Mouse (Mus musculus): ENCODE measurements around the gene Adgrd1. TPM values are rescaled to one million over a fixed set of nuclear protein-coding genes. Genes with fewer than 3 reads are reported as not detected.

Adgrd1 gene
- polyA plus RNA-seq, 1 experiment from 2014 or later: not detected

- H3K27ac ChIP-seq (replicated peaks; ENCODE audit: low read depth, low read length): no peak overlapping the region
- no peak overlapping the region for H3K4me3 ChIP-seq (ENCODE audit: low read depth, low read length)
- no peaks in the 10 kb centered on the region for H3K36me3 ChIP-seq (ENCODE audit: control insufficient read depth, insufficient read depth, low read length)
- no peak for ATAC-seq (ENCODE audit: insufficient number of reproducible peaks, low FRiP score, low TSS enrichment, low read depth)
- H3K9ac ChIP-seq (ENCODE audit: low read length): no peak overlapping the region
- no peak overlapping the region for H3K4me2 ChIP-seq (ENCODE audit: low read depth, severe bottlenecking)
- no peaks in the 10 kb centered on the region for H3K4me1 ChIP-seq (ENCODE audit: control insufficient read depth, insufficient read depth, low read length)
- 70% methylated on average over 4 of the region's 4 CpGs for WGBS
- no peaks in the 10 kb centered on the region for H3K27me3 ChIP-seq (ENCODE audit: control insufficient read depth, insufficient read depth, low read length)
- H3K9me3 ChIP-seq (ENCODE audit: control insufficient read depth, low read length): no peaks in the 10 kb centered on the region
- DNase-seq (ENCODE audit: low spot score): no peak
These were observed 112.3 kb downstream of the Adgrd1 start for GRCm38 (mm10) chr5:129208845-129209244.

GRCm38 (mm10) chr5:129211385-129212031 lies 115.0 kb downstream of the Adgrd1 start:
- H3K36me3 ChIP-seq (ENCODE audit: control insufficient read depth, insufficient read depth, low read length): no peaks in the 10 kb centered on the region
- WGBS: 63% methylated on average over 14 of the region's 14 CpGs
- H3K9me3 ChIP-seq (ENCODE audit: control insufficient read depth, low read length): no peaks in the 10 kb centered on the region
- no peaks in the 10 kb centered on the region for H3K27me3 ChIP-seq (ENCODE audit: control insufficient read depth, insufficient read depth, low read length)
- no peak overlapping the region for H3K27ac ChIP-seq (replicated peaks; ENCODE audit: low read depth, low read length)
- no peak overlapping the region for H3K4me2 ChIP-seq (ENCODE audit: low read depth, severe bottlenecking)
- no peaks in the 10 kb centered on the region for H3K4me1 ChIP-seq (ENCODE audit: control insufficient read depth, insufficient read depth, low read length)
- H3K9ac ChIP-seq (ENCODE audit: low read length): no peak overlapping the region
- no peak for ATAC-seq (ENCODE audit: insufficient number of reproducible peaks, low FRiP score, low TSS enrichment, low read depth)
- H3K4me3 ChIP-seq (ENCODE audit: low read depth, low read length): no peak overlapping the region
- DNase-seq (ENCODE audit: low spot score): no peak

- no peaks in the 10 kb centered on the region for H3K36me3 ChIP-seq (ENCODE audit: control insufficient read depth, insufficient read depth, low read length)
- no peaks in the 10 kb centered on the region for H3K27me3 ChIP-seq (ENCODE audit: control insufficient read depth, insufficient read depth, low read length)
- no peak overlapping the region for H3K27ac ChIP-seq (replicated peaks; ENCODE audit: low read depth, low read length)
- no peak overlapping the region for H3K4me2 ChIP-seq (ENCODE audit: low read depth, severe bottlenecking)
- 0 out of 2 replicates have a peak, but pooled peaks cover 4% of the 10 kb centered on the region for H3K4me1 ChIP-seq (ENCODE audit: control insufficient read depth, insufficient read depth, low read length)
- 49% methylated on average over 9 of the region's 9 CpGs for WGBS
- no peaks in the 10 kb centered on the region for H3K9me3 ChIP-seq (ENCODE audit: control insufficient read depth, low read length)
- H3K9ac ChIP-seq (ENCODE audit: low read length): no peak overlapping the region
- ATAC-seq (ENCODE audit: insufficient number of reproducible peaks, low FRiP score, low TSS enrichment, low read depth): no peak
- H3K4me3 ChIP-seq (ENCODE audit: low read depth, low read length): no peak overlapping the region
- no peak for DNase-seq (ENCODE audit: low spot score)
These were observed 117.5 kb downstream of the Adgrd1 start for GRCm38 (mm10) chr5:129214023-129214422.

GRCm38 (mm10) chr5:129216001-129216400 lies 119.5 kb downstream of the Adgrd1 start:
- H3K4me1 ChIP-seq (ENCODE audit: control insufficient read depth, insufficient read depth, low read length): 0 out of 2 replicates have a peak, but pooled peaks cover 4% of the 10 kb centered on the region
- H3K36me3 ChIP-seq (ENCODE audit: control insufficient read depth, insufficient read depth, low read length): no peaks in the 10 kb centered on the region
- WGBS: 92% methylated on average over 2 of the region's 2 CpGs
- ATAC-seq (ENCODE audit: insufficient number of reproducible peaks, low FRiP score, low TSS enrichment, low read depth) (no peak), DNase-seq (ENCODE audit: low spot score) (no peak)
- H3K4me2 ChIP-seq (ENCODE audit: low read depth, severe bottlenecking): no peak overlapping the region
- H3K4me3 ChIP-seq (ENCODE audit: low read depth, low read length): no peak overlapping the region
- no peak overlapping the region for H3K9ac ChIP-seq (ENCODE audit: low read length)
- H3K27ac ChIP-seq (replicated peaks; ENCODE audit: low read depth, low read length): no peak overlapping the region
- H3K27me3 ChIP-seq (ENCODE audit: control insufficient read depth, insufficient read depth, low read length): no peaks in the 10 kb centered on the region
- H3K9me3 ChIP-seq (ENCODE audit: control insufficient read depth, low read length): no peaks in the 10 kb centered on the region

GRCm38 (mm10) chr5:129217481-129218221 lies 121.1 kb downstream of the Adgrd1 start:
- WGBS: 9% methylated on average over 22 of the region's 22 CpGs

GRCm38 (mm10) chr5:129218222-129218505 lies 121.6 kb downstream of the Adgrd1 start:
- Histone ChIP-seq H3K9me3 (ENCODE audit: control insufficient read depth, low read length) (no peaks in the 10 kb centered on the region), H3K9ac (ENCODE audit: low read length) (no peak overlapping the region), H3K4me2 (ENCODE audit: low read depth, severe bottlenecking) (no peak overlapping the region), H3K36me3 (ENCODE audit: control insufficient read depth, insufficient read depth, low read length) (no peaks in the 10 kb centered on the region), H3K4me1 (ENCODE audit: control insufficient read depth, insufficient read depth, low read length) (0 out of 2 replicates have a peak, but pooled peaks cover 4% of the 10 kb centered on the region), H3K4me3 (ENCODE audit: low read depth, low read length) (no peak overlapping the region), H3K27ac (replicated peaks; ENCODE audit: low read depth, low read length) (no peak overlapping the region), H3K27me3 (ENCODE audit: control insufficient read depth, insufficient read depth, low read length) (no peaks in the 10 kb centered on the region)
- DNase-seq (ENCODE audit: low spot score) (no peak), ATAC-seq (ENCODE audit: insufficient number of reproducible peaks, low FRiP score, low TSS enrichment, low read depth) (no peak)
- WGBS: 5% methylated on average over 2 of the region's 3 CpGs

More at GRCm38 (mm10) chr5:129217481-129218221, 121.1 kb downstream of the Adgrd1 start:
- peak; percentile 27 for DNase-seq (ENCODE audit: low spot score)
- Histone ChIP-seq H3K4me1 (ENCODE audit: control insufficient read depth, insufficient read depth, low read length) (0 out of 2 replicates have a peak, but pooled peaks cover 4% of the 10 kb centered on the region), H3K27ac (replicated peaks; ENCODE audit: low read depth, low read length) (no peak overlapping the region), H3K9ac (ENCODE audit: low read length) (no peak overlapping the region), H3K9me3 (ENCODE audit: control insufficient read depth, low read length) (no peaks in the 10 kb centered on the region), H3K4me2 (ENCODE audit: low read depth, severe bottlenecking) (peak overlapping the region; percentile 26; the same call in 1 of the 2 replicates), H3K36me3 (ENCODE audit: control insufficient read depth, insufficient read depth, low read length) (no peaks in the 10 kb centered on the region), H3K4me3 (ENCODE audit: low read depth, low read length) (no peak overlapping the region), H3K27me3 (ENCODE audit: control insufficient read depth, insufficient read depth, low read length) (no peaks in the 10 kb centered on the region)
- no peak for ATAC-seq (ENCODE audit: insufficient number of reproducible peaks, low FRiP score, low TSS enrichment, low read depth)

- H3K4me2 ChIP-seq (ENCODE audit: low read depth, severe bottlenecking): no peak overlapping the region
- H3K4me1 ChIP-seq (ENCODE audit: control insufficient read depth, insufficient read depth, low read length): 0 out of 2 replicates have a peak, but pooled peaks cover 4% of the 10 kb centered on the region
- H3K36me3 ChIP-seq (ENCODE audit: control insufficient read depth, insufficient read depth, low read length): no peaks in the 10 kb centered on the region
- H3K4me3 ChIP-seq (ENCODE audit: low read depth, low read length): no peak overlapping the region
- ATAC-seq (ENCODE audit: insufficient number of reproducible peaks, low FRiP score, low TSS enrichment, low read depth): no peak
- H3K9me3 ChIP-seq (ENCODE audit: control insufficient read depth, low read length): no peaks in the 10 kb centered on the region
- no peak overlapping the region for H3K27ac ChIP-seq (replicated peaks; ENCODE audit: low read depth, low read length)
- no peak overlapping the region for H3K9ac ChIP-seq (ENCODE audit: low read length)
- 24% methylated on average over 8 of the region's 8 CpGs for WGBS
- H3K27me3 ChIP-seq (ENCODE audit: control insufficient read depth, insufficient read depth, low read length): no peaks in the 10 kb centered on the region
- no peak for DNase-seq (ENCODE audit: low spot score)
These were observed 122.0 kb downstream of the Adgrd1 start for GRCm38 (mm10) chr5:129218537-129218981.

GRCm38 (mm10) chr5:129219178-129219760 lies 122.7 kb downstream of the Adgrd1 start:
- no peak for DNase-seq (ENCODE audit: low spot score)
- H3K4me2 ChIP-seq (ENCODE audit: low read depth, severe bottlenecking): no peak overlapping the region
- no peaks in the 10 kb centered on the region for H3K36me3 ChIP-seq (ENCODE audit: control insufficient read depth, insufficient read depth, low read length)
- no peak overlapping the region for H3K27ac ChIP-seq (replicated peaks; ENCODE audit: low read depth, low read length)
- H3K27me3 ChIP-seq (ENCODE audit: control insufficient read depth, insufficient read depth, low read length): no peaks in the 10 kb centered on the region
- WGBS: 94% methylated on average over 5 of the region's 5 CpGs
- ATAC-seq (ENCODE audit: insufficient number of reproducible peaks, low FRiP score, low TSS enrichment, low read depth): no peak
- no peak overlapping the region for H3K9ac ChIP-seq (ENCODE audit: low read length)
- H3K4me1 ChIP-seq (ENCODE audit: control insufficient read depth, insufficient read depth, low read length): 0 out of 2 replicates have a peak, but pooled peaks cover 4% of the 10 kb centered on the region
- H3K4me3 ChIP-seq (ENCODE audit: low read depth, low read length): no peak overlapping the region
- no peaks in the 10 kb centered on the region for H3K9me3 ChIP-seq (ENCODE audit: control insufficient read depth, low read length)
